Mouse (Mus musculus): ENCODE results near the gene Fcrl5.

DNA sequence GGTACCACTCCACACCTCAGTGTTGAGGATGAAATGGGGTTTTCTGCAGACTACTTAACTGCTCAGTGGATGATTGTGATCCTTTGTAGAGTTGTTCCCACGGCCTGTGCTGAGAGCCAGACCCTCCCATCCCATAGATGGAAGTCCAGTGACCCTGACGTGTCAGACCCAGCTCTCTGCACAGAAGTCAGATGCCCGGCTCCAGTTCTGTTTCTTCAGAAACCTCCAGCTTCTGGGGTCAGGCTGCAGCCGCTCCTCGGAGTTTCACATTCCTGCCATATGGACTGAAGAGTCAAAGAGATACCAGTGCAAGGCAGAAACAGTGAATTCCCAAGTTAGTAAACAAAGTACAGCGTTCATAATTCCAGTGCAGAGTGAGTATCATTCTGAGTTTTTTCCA is 8.4 kb downstream of the Fcrl5 start:
- no peak for TF ChIP-seq CTCF (conservative IDR thresholded peaks at IDR 0.05; ENCODE audit: low read length)
- TF ChIP-seq NANOG (IDR thresholded peaks at IDR 0.05; ENCODE audit: borderline replicate concordance, low read length), result no peak
- TF ChIP-seq POU5F1 (IDR thresholded peaks at IDR 0.05; ENCODE audit: borderline replicate concordance, low read length), result no peak

All from E14TG2a.4 (cell line).